Mouse (Mus musculus): Measurements from ENCODE around the gene Zswim5. TPM values are rescaled to one million over a fixed set of nuclear protein-coding genes. Genes with fewer than 3 reads are reported as not detected.

Gene Zswim5
- polyA plus RNA-seq, 1 experiment from 2014 or later: 9.1 TPM

- H3K4me3 ChIP-seq (replicated peaks; ENCODE audit: low read length): no peak overlapping the region
- no peak overlapping the region for H3K9ac ChIP-seq (replicated peaks; ENCODE audit: low read depth, low read length)
- H3K27ac ChIP-seq (ENCODE audit: low read length): no peak overlapping the region
- no peak for ATAC-seq
- WGBS: 89% methylated on average over 7 of the region's 7 CpGs
- H3K4me2 ChIP-seq (ENCODE audit: low read length): no peak overlapping the region
- no peaks in the 10 kb centered on the region for H3K4me1 ChIP-seq (replicated peaks; ENCODE audit: control insufficient read depth, insufficient read depth, low read length)
- H3K36me3 ChIP-seq (ENCODE audit: control insufficient read depth, insufficient read depth): peaks cover 3% of the 10 kb centered on the region; the same call in 1 of the 2 replicates
- no peaks in the 10 kb centered on the region for H3K9me3 ChIP-seq (ENCODE audit: control insufficient read depth, low read length)
- no peaks in the 10 kb centered on the region for H3K27me3 ChIP-seq (replicated peaks; ENCODE audit: control insufficient read depth, insufficient read depth, low read length)
These were observed 77.8 kb downstream of the Zswim5 start for GRCm38 (mm10) chr4:116954951-116955350.

GRCm38 (mm10) chr4:116976503-116976902, 99.3 kb downstream of the Zswim5 start:
- Histone ChIP-seq H3K27me3 (replicated peaks; ENCODE audit: control insufficient read depth, insufficient read depth, low read length) (no peaks in the 10 kb centered on the region), H3K27ac (ENCODE audit: low read length) (no peak overlapping the region), H3K4me2 (ENCODE audit: low read length) (no peak overlapping the region), H3K9me3 (ENCODE audit: control insufficient read depth, low read length) (no peaks in the 10 kb centered on the region), H3K4me3 (replicated peaks; ENCODE audit: low read length) (no peak overlapping the region), H3K9ac (replicated peaks; ENCODE audit: low read depth, low read length) (no peak overlapping the region), H3K36me3 (ENCODE audit: control insufficient read depth, insufficient read depth) (peaks cover 23% of the 10 kb centered on the region), H3K4me1 (replicated peaks; ENCODE audit: control insufficient read depth, insufficient read depth, low read length) (no peaks in the 10 kb centered on the region)
- no peak for ATAC-seq
- WGBS: 79% methylated on average over 2 of the region's 2 CpGs

- Histone ChIP-seq H3K36me3 (ENCODE audit: control insufficient read depth, insufficient read depth) (peaks cover 13% of the 10 kb centered on the region), H3K27me3 (replicated peaks; ENCODE audit: control insufficient read depth, insufficient read depth, low read length) (no peaks in the 10 kb centered on the region), H3K27ac (ENCODE audit: low read length) (no peak overlapping the region), H3K4me3 (replicated peaks; ENCODE audit: low read length) (no peak overlapping the region), H3K9ac (replicated peaks; ENCODE audit: low read depth, low read length) (no peak overlapping the region), H3K4me2 (ENCODE audit: low read length) (no peak overlapping the region), H3K4me1 (replicated peaks; ENCODE audit: control insufficient read depth, insufficient read depth, low read length) (0 out of 2 replicates have a peak, but pooled peaks cover 3% of the 10 kb centered on the region), H3K9me3 (ENCODE audit: control insufficient read depth, low read length) (no peaks in the 10 kb centered on the region)
- no peak for ATAC-seq
- WGBS: 91% methylated on average over 7 of the region's 7 CpGs
These were observed 108.5 kb downstream of the Zswim5 start for GRCm38 (mm10) chr4:116985681-116986080.

- WGBS: 53% methylated on average over 17 of the region's 17 CpGs
These were observed 109.4 kb downstream of the Zswim5 start for GRCm38 (mm10) chr4:116986400-116987121.

GRCm38 (mm10) chr4:116987122-116987456, 109.9 kb downstream of the Zswim5 start:
- 57% methylated on average over 5 of the region's 5 CpGs for WGBS
- H3K4me2 ChIP-seq (ENCODE audit: low read length): no peak overlapping the region
- no peaks in the 10 kb centered on the region for H3K9me3 ChIP-seq (ENCODE audit: control insufficient read depth, low read length)
- peaks cover 8% of the 10 kb centered on the region for H3K36me3 ChIP-seq (ENCODE audit: control insufficient read depth, insufficient read depth)
- H3K27ac ChIP-seq (ENCODE audit: low read length): no peak overlapping the region
- 0 out of 2 replicates have a peak, but pooled peaks have one; percentile 1 for ATAC-seq
- no peaks in the 10 kb centered on the region for H3K27me3 ChIP-seq (replicated peaks; ENCODE audit: control insufficient read depth, insufficient read depth, low read length)
- 0 out of 2 replicates have a peak, but pooled peaks cover 5% of the 10 kb centered on the region for H3K4me1 ChIP-seq (replicated peaks; ENCODE audit: control insufficient read depth, insufficient read depth, low read length)
- H3K9ac ChIP-seq (replicated peaks; ENCODE audit: low read depth, low read length): no peak overlapping the region
- H3K4me3 ChIP-seq (replicated peaks; ENCODE audit: low read length): no peak overlapping the region

More at GRCm38 (mm10) chr4:116986400-116987121, 109.4 kb downstream of the Zswim5 start:
- peak; percentile 88 for ATAC-seq
- no peak overlapping the region for H3K4me2 ChIP-seq (ENCODE audit: low read length)
- H3K4me1 ChIP-seq (replicated peaks; ENCODE audit: control insufficient read depth, insufficient read depth, low read length): 0 out of 2 replicates have a peak, but pooled peaks cover 5% of the 10 kb centered on the region
- H3K36me3 ChIP-seq (ENCODE audit: control insufficient read depth, insufficient read depth): peaks cover 10% of the 10 kb centered on the region
- no peaks in the 10 kb centered on the region for H3K9me3 ChIP-seq (ENCODE audit: control insufficient read depth, low read length)
- no peak overlapping the region for H3K27ac ChIP-seq (ENCODE audit: low read length)
- no peak overlapping the region for H3K9ac ChIP-seq (replicated peaks; ENCODE audit: low read depth, low read length)
- no peaks in the 10 kb centered on the region for H3K27me3 ChIP-seq (replicated peaks; ENCODE audit: control insufficient read depth, insufficient read depth, low read length)
- no peak overlapping the region for H3K4me3 ChIP-seq (replicated peaks; ENCODE audit: low read length)

GRCm38 (mm10) chr4:116989731-116990130, 112.6 kb downstream of the Zswim5 start:
- Histone ChIP-seq H3K4me3 (replicated peaks; ENCODE audit: low read length) (no peak overlapping the region), H3K27me3 (replicated peaks; ENCODE audit: control insufficient read depth, insufficient read depth, low read length) (no peaks in the 10 kb centered on the region), H3K27ac (ENCODE audit: low read length) (no peak overlapping the region), H3K36me3 (ENCODE audit: control insufficient read depth, insufficient read depth) (peaks cover 3% of the 10 kb centered on the region), H3K9ac (replicated peaks; ENCODE audit: low read depth, low read length) (no peak overlapping the region), H3K4me2 (ENCODE audit: low read length) (no peak overlapping the region), H3K4me1 (replicated peaks; ENCODE audit: control insufficient read depth, insufficient read depth, low read length) (peaks cover 21% of the 10 kb centered on the region), H3K9me3 (ENCODE audit: control insufficient read depth, low read length) (no peaks in the 10 kb centered on the region)
- no peak for ATAC-seq
- WGBS: 52% methylated on average over 5 of the region's 6 CpGs

- Histone ChIP-seq H3K4me3 (replicated peaks; ENCODE audit: low read length) (no peak overlapping the region), H3K9ac (replicated peaks; ENCODE audit: low read depth, low read length) (no peak overlapping the region)
- peak; percentile 10 for ATAC-seq
These were observed 114.2 kb downstream of the Zswim5 start for GRCm38 (mm10) chr4:116991366-116991765.

GRCm38 (mm10) chr4:116993672-116994621, 116.8 kb downstream of the Zswim5 start, which contains the start of gene Urod:
TSS of gene Urod (minus strand) at chr4:116994413.
- Histone ChIP-seq H3K4me3 (replicated peaks; ENCODE audit: low read length) (peak within 1 kb of the TSS; percentile 87), H3K27ac (ENCODE audit: low read length) (peak within 1 kb of the TSS; percentile 86), H3K27me3 (replicated peaks; ENCODE audit: control insufficient read depth, insufficient read depth, low read length) (no peaks in the 10 kb centered on the region), H3K4me1 (replicated peaks; ENCODE audit: control insufficient read depth, insufficient read depth, low read length) (peaks cover 33% of the 10 kb centered on the region), H3K36me3 (ENCODE audit: control insufficient read depth, insufficient read depth) (peaks cover 2% of the 10 kb centered on the region; the same call in 1 of the 2 replicates), H3K9ac (replicated peaks; ENCODE audit: low read depth, low read length) (peak within 1 kb of the TSS; percentile 85), H3K9me3 (ENCODE audit: control insufficient read depth, low read length) (no peaks in the 10 kb centered on the region), H3K4me2 (ENCODE audit: low read length) (peak within 1 kb of the TSS; percentile 96)
- under 1% methylated on average over 38 of the region's 38 CpGs for WGBS
- peak; percentile 93 for ATAC-seq

More at GRCm38 (mm10) chr4:116991366-116991765, 114.2 kb downstream of the Zswim5 start:
- Histone ChIP-seq H3K4me1 (replicated peaks; ENCODE audit: control insufficient read depth, insufficient read depth, low read length) (peaks cover 31% of the 10 kb centered on the region), H3K9me3 (ENCODE audit: control insufficient read depth, low read length) (no peaks in the 10 kb centered on the region), H3K4me2 (ENCODE audit: low read length) (no peak overlapping the region), H3K36me3 (ENCODE audit: control insufficient read depth, insufficient read depth) (peaks cover 1% of the 10 kb centered on the region; the same call in 1 of the 2 replicates), H3K27me3 (replicated peaks; ENCODE audit: control insufficient read depth, insufficient read depth, low read length) (no peaks in the 10 kb centered on the region), H3K27ac (ENCODE audit: low read length) (no peak overlapping the region)
- WGBS: 8% methylated on average over 7 of the region's 7 CpGs
